Mouse (Mus musculus) myocyte (in vitro differentiated cells): ENCODE data around the gene Smtn. TPM values are rescaled to one million over a fixed set of nuclear protein-coding genes. Genes with fewer than 3 reads are reported as not detected.

ENCODE experiments used
- H3K27me3 ChIP-seq: one replicate; pipeline ENCODE4 v1.6.1; 2011; ENCODE audit not compliant: control insufficient read depth, insufficient read depth, insufficient read length
- H3K36me3 ChIP-seq: one replicate; pipeline ENCODE4 v1.6.1; 2011; ENCODE audit not compliant: control insufficient read depth, insufficient read depth
- H3K4me2 ChIP-seq: one replicate; pipeline ENCODE4 v1.6.1; 2011; ENCODE audit warnings: low read depth, control low read depth
- H3K4me3 ChIP-seq: one replicate; pipeline ENCODE4 v1.5.1; 2011; ENCODE audit warnings: mild to moderate bottlenecking, control low read depth, moderate library complexity
- H3K79me2 ChIP-seq: one replicate; pipeline ENCODE4 v1.6.1; 2011; ENCODE audit not compliant: control insufficient read depth, insufficient read depth
- H3ac ChIP-seq: one replicate; pipeline ENCODE4 v1.6.1; 2011; ENCODE audit not compliant: control insufficient read depth, insufficient read length
- CEBPB ChIP-seq: IDR thresholded peaks from 2 replicates; pipeline ENCODE4 v1.6.1; 2011; ENCODE audit warnings: mild to moderate bottlenecking, moderate library complexity; ENCODE audit not compliant: poor library complexity, insufficient read depth, severe bottlenecking
- E2F4 ChIP-seq: IDR thresholded peaks from one replicate; pipeline ENCODE4 v1.6.1; 2011; ENCODE audit warnings: mild to moderate bottlenecking, control low read depth, moderate library complexity; ENCODE audit not compliant: insufficient read depth
- MAX ChIP-seq: IDR thresholded peaks from one replicate; pipeline ENCODE4 v1.6.1; 2011; ENCODE audit warnings: low read depth, mild to moderate bottlenecking, control low read depth
- MYOD1 ChIP-seq, 3 experiments: IDR thresholded peaks; one replicate each; pipeline ENCODE4 v1.6.1; 2011; ENCODE audit warnings: control low read depth in 2 of 3, low read depth in 2 of 3, mild to moderate bottlenecking in 2 of 3, moderate library complexity in 1 of 3; ENCODE audit not compliant: insufficient read length in 2 of 3, control insufficient read depth in 1 of 3
- MYOG ChIP-seq, 3 experiments: IDR thresholded peaks; one replicate each; pipeline ENCODE4 v1.6.1; 2011; ENCODE audit warnings: control low read depth in 2 of 3, low read depth in 2 of 3, mild to moderate bottlenecking in 2 of 3; ENCODE audit not compliant: insufficient read length in 2 of 3, control insufficient read depth in 1 of 3, insufficient read depth in 1 of 3
- POLR2A ChIP-seq: IDR thresholded peaks from one replicate; pipeline ENCODE4 v1.6.1; 2011; ENCODE audit warnings: low read depth, mild to moderate bottlenecking, control low read depth, moderate library complexity; ENCODE audit not compliant: insufficient read length
- POLR2AphosphoS2 ChIP-seq: IDR thresholded peaks from one replicate; pipeline ENCODE4 v1.6.1; 2011; ENCODE audit warnings: low read depth, control low read depth; ENCODE audit not compliant: insufficient read length
- REST ChIP-seq: IDR thresholded peaks from one replicate; pipeline ENCODE4 v1.6.1; 2011; ENCODE audit warnings: mild to moderate bottlenecking, control low read depth, moderate library complexity; ENCODE audit not compliant: insufficient read depth, insufficient read length
- SRF ChIP-seq: IDR thresholded peaks from one replicate; pipeline ENCODE4 v1.6.1; 2011; ENCODE audit warnings: low read depth; ENCODE audit not compliant: control insufficient read depth, insufficient read length
- TCF12 ChIP-seq: IDR thresholded peaks from one replicate; pipeline ENCODE4 v1.6.1; 2011; ENCODE audit warnings: mild to moderate bottlenecking, control low read depth; ENCODE audit not compliant: poor library complexity, insufficient read depth, severe bottlenecking
- TCF3 ChIP-seq: IDR thresholded peaks from one replicate; pipeline ENCODE4 v1.6.1; 2011; ENCODE audit warnings: low read depth, control low read depth; ENCODE audit not compliant: insufficient read length
- USF1 ChIP-seq: IDR thresholded peaks from one replicate; pipeline ENCODE4 v1.6.1; 2011; ENCODE audit warnings: low read depth, mild to moderate bottlenecking, control low read depth, moderate library complexity
- polyA plus RNA-seq: library from polyadenylated mRNA; unstranded; fragments of >200 nt; fragmentation: generic; extraction: Trizol; gene quantifications from one replicate; pipeline ENCODE4 v1.2.1, GENCODE M21; 2012; ENCODE audit warnings: missing spikeins

The Smtn gene
- polyA plus RNA-seq, 1 experiment, result 141 TPM

DNA sequence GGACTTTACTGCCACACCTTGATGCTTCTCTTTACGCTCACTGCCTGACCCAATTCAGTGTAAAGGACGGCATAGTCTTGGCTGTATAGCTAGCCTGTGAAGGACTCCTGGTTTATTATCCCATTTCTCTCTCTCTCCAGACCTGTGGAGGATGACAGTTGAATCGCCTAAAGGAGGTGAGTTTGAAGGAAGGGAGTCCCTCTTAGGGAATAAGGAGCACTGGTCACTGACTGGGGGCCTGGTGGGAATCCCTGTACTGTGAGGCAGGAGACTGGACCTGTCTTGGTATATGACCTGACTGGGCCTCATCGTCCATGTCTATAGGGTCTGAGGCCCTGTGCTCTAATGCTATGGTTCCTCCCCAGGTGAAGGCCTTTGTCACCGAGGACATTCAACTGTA, 24.3 kb downstream of the Smtn start:
- Histone ChIP-seq H3K4me2 (peak overlapping the region; percentile 85), H3ac (no peak overlapping the region), H3K27me3 (no peaks in the 10 kb centered on the region), H3K4me3 (no peak overlapping the region), H3K36me3 (peaks cover 15% of the 10 kb centered on the region), H3K79me2 (no peaks in the 10 kb centered on the region)
- TF ChIP-seq MYOD1 (IDR thresholded peaks at IDR 0.05; ENCODE audit: control insufficient read depth in 1 of 3, insufficient read length in 2 of 3, low read depth in 2 of 3) (no peak), MAX (no peak), SRF (no peak), CEBPB (no peak), POLR2AphosphoS2 (no peak), TCF3 (no peak), USF1 (no peak), POLR2A (no peak), E2F4 (no peak), REST (no peak), TCF12 (no peak), MYOG (IDR thresholded peaks at IDR 0.05; ENCODE audit: control insufficient read depth in 1 of 3, insufficient read depth in 1 of 3, insufficient read length in 2 of 3, low read depth in 2 of 3) (no peak)

- Histone ChIP-seq H3K4me2 (peak overlapping the region; percentile 85), H3K79me2 (no peaks in the 10 kb centered on the region), H3K4me3 (peak overlapping the region; percentile 47), H3K27me3 (no peaks in the 10 kb centered on the region), H3K36me3 (peaks cover 14% of the 10 kb centered on the region), H3ac (no peak overlapping the region)
- no peak for TF ChIP-seq POLR2AphosphoS2
- TF ChIP-seq MYOD1 (IDR thresholded peaks at IDR 0.05; ENCODE audit: control insufficient read depth in 1 of 3, insufficient read length in 2 of 3, low read depth in 2 of 3), result peak in 1 of 3 experiments; percentile 28
These were observed 24.8 kb downstream of the Smtn start for GRCm38 (mm10) chr11:3515637-3516036.

GRCm38 (mm10) chr11:3515216-3515615, 25.2 kb downstream of the Smtn start:
- H3K4me2 ChIP-seq, result peak overlapping the region; percentile 85
- H3K4me3 ChIP-seq, result peak overlapping the region; percentile 47
- no peaks in the 10 kb centered on the region for H3K27me3 ChIP-seq
- peaks cover 10% of the 10 kb centered on the region for H3K36me3 ChIP-seq
- no peak for TF ChIP-seq POLR2A
- no peak for TF ChIP-seq MAX
- TF ChIP-seq TCF3, result no peak
- no peak for TF ChIP-seq MYOD1 (IDR thresholded peaks at IDR 0.05; ENCODE audit: control insufficient read depth in 1 of 3, insufficient read length in 2 of 3, low read depth in 2 of 3)
- no peak for TF ChIP-seq REST
- no peak for TF ChIP-seq CEBPB
- TF ChIP-seq MYOG (IDR thresholded peaks at IDR 0.05; ENCODE audit: control insufficient read depth in 1 of 3, insufficient read depth in 1 of 3, insufficient read length in 2 of 3, low read depth in 2 of 3), result no peak
- no peak for TF ChIP-seq USF1
- no peak for TF ChIP-seq TCF12
- no peak for TF ChIP-seq E2F4
- TF ChIP-seq POLR2AphosphoS2, result no peak
- peak overlapping the region; percentile 2 for H3ac ChIP-seq
- no peaks in the 10 kb centered on the region for H3K79me2 ChIP-seq

DNA sequence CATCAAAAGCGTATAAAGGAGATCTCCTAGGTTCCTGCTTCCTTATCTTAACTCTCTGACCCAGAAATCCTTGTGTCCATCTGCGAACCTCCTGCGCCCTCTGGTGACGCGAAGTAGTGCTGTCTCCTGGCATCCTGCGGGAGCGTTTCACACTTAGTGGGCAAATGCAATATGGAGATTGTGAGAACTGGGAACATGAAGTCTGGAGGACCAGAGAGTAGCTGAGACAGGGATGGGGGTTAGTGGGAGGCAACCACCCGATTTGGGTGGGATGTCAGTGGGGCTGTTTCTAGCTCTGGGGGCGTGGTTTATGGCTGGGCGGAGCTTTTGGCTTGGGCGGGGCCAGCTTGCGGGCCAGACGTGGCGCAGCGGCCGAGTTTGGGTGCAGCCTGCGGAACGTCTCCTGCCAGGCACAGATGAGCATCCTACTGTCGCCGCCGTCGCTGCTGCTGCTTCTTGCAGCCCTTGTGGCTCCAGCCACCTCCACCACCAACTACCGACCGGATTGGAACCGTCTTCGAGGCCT, 25.8 kb downstream of the Smtn start, which contains the start of gene Selenom:
Gene Selenom (plus strand): TSS at position 156 of the 526 bp plus-strand sequence.
- Histone ChIP-seq H3K4me2 (peak within 1 kb of the TSS; percentile 85), H3ac (peak within 1 kb of the TSS; percentile 2), H3K36me3 (peaks cover 7% of the 10 kb centered on the region), H3K79me2 (no peaks in the 10 kb centered on the region), H3K27me3 (no peaks in the 10 kb centered on the region), H3K4me3 (peak within 1 kb of the TSS; percentile 47)
- TF ChIP-seq TCF12 (no peak), TCF3 (no peak), MAX (no peak), SRF (no peak), MYOG (IDR thresholded peaks at IDR 0.05; ENCODE audit: control insufficient read depth in 1 of 3, insufficient read depth in 1 of 3, insufficient read length in 2 of 3, low read depth in 2 of 3) (no peak), USF1 (no peak), E2F4 (no peak), POLR2A (peak; percentile 98), POLR2AphosphoS2 (peak; percentile 99), MYOD1 (IDR thresholded peaks at IDR 0.05; ENCODE audit: control insufficient read depth in 1 of 3, insufficient read length in 2 of 3, low read depth in 2 of 3) (peak in 1 of 3 experiments; percentile 18)

GRCm38 (mm10) chr11:3513291-3513690, 27.1 kb downstream of the Smtn start:
- no peaks in the 10 kb centered on the region for H3K27me3 ChIP-seq
- no peak overlapping the region for H3ac ChIP-seq
- no peak overlapping the region for H3K4me2 ChIP-seq
- H3K36me3 ChIP-seq, result no peaks in the 10 kb centered on the region
- no peak for TF ChIP-seq MYOG (IDR thresholded peaks at IDR 0.05; ENCODE audit: control insufficient read depth in 1 of 3, insufficient read depth in 1 of 3, insufficient read length in 2 of 3, low read depth in 2 of 3)
- no peak for TF ChIP-seq SRF
- no peak for TF ChIP-seq CEBPB
- TF ChIP-seq POLR2AphosphoS2, result no peak
- no peak for TF ChIP-seq USF1
- no peak for TF ChIP-seq TCF3
- no peak for TF ChIP-seq TCF12
- TF ChIP-seq POLR2A, result no peak
- no peak for TF ChIP-seq MYOD1 (IDR thresholded peaks at IDR 0.05; ENCODE audit: control insufficient read depth in 1 of 3, insufficient read length in 2 of 3, low read depth in 2 of 3)
- TF ChIP-seq E2F4, result no peak
- TF ChIP-seq MAX, result no peak
- no peak for TF ChIP-seq REST
- H3K79me2 ChIP-seq, result no peaks in the 10 kb centered on the region
- no peak overlapping the region for H3K4me3 ChIP-seq
